Mouse (Mus musculus) embryonic facial prominence, embryonic 10.5 days (tissue): ENCODE results near the gene Slc25a31. TPM values are rescaled to one million over a fixed set of nuclear protein-coding genes. Genes with fewer than 3 reads are reported as not detected.

Experiments
- DNase-seq: peaks from one replicate; pipeline ENCODE4 v3.0.0-alpha.2; 2017; ENCODE audit warnings: low spot score
- H3K27ac ChIP-seq: fragments of 300-500 bp; sonication (generic); replicated peaks from 2 replicates; pipeline ENCODE4 v1.5.1; 2016; ENCODE audit warnings: mild to moderate bottlenecking
- H3K27me3 ChIP-seq: fragments of 300-500 bp; sonication (generic); replicated peaks from 2 replicates; pipeline ENCODE4 v1.6.1; 2016; ENCODE audit warnings: low read depth, mild to moderate bottlenecking; ENCODE audit not compliant: poor library complexity, severe bottlenecking
- H3K36me3 ChIP-seq: fragments of 300-500 bp; sonication (generic); replicated peaks from 2 replicates; pipeline ENCODE4 v1.6.1; 2016; ENCODE audit warnings: mild to moderate bottlenecking, moderate library complexity
- H3K4me1 ChIP-seq: fragments of 300-500 bp; sonication (generic); 2 replicates; pipeline ENCODE4 v1.6.1; 2016
- H3K4me3 ChIP-seq: fragments of 300-500 bp; sonication (generic); 2 replicates; pipeline ENCODE4 v1.5.1; 2016; ENCODE audit warnings: mild to moderate bottlenecking, moderate library complexity
- H3K9me3 ChIP-seq: fragments of 300-500 bp; sonication (generic); 2 replicates; pipeline ENCODE4 v1.6.1; 2016; ENCODE audit warnings: mild to moderate bottlenecking
- WGBS: fragments of 180-500 bp; shearing (Covaris S2); methylation state at CpG from one replicate; pipeline ENCODE4 v1.1.7; 2016; 5-methylcytosine and 5-hydroxymethylcytosine counted together
- polyA plus RNA-seq: library from polyadenylated mRNA; unstranded; fragments of >200 nt; fragmentation: Nextera tagmentation; extraction: Ambion mirVana; gene quantifications from 2 replicates; pipeline ENCODE4 v1.2.1, GENCODE M21; 2016

Slc25a31 gene
- polyA plus RNA-seq, 1 experiment from 2014 or later, result not detected

DNA sequence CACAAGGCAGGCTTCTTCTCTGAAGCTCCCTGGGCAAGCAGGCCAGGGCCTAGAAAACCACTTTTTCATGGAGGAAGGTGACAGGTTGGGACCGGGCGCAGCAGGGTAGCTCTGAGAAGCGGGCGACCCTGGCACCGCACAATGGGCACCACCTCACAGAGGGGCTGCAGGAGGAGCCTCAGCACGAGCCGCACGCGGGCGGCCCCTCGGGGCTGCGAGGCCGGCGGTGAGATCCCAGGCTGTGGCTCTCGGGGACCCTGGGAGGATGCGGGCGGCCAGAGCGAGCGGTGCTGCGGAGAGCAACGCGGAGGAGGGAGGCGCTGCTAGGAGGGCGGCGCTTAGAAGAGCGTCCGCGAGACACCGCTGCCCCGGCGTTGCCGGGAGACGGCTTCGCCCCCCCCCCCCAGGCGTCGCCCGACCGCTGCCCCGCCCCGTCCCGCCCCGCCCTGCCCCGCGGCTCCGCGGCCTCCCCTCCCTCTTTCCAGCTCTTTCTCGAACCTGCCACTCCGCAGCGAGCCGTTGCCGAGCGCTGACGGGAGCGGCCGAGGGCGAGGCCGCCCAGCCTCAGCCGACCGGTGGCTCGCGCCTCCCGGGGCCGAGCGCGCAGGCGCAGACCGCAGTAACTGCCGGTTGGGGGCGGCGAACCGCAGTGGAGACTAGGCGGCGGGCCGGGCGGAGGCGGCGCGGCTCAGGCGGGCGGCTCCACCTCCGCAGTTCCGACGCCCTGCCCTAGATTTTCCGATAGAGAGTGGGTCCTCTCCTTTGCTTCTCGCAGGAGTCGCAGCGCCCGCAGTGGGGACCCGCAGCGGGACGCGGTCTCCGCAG, 36.4 kb downstream of the Slc25a31 start:
- peak; percentile 93 for DNase-seq
- WGBS, result under 1% methylated on average over 90 of the region's 93 CpGs
- Histone ChIP-seq H3K4me3 (peak overlapping the region; percentile 82), H3K27ac (peak overlapping the region; percentile 88), H3K4me1 (peaks cover 22% of the 10 kb centered on the region), H3K27me3 (peaks cover 16% of the 10 kb centered on the region), H3K36me3 (no peaks in the 10 kb centered on the region), H3K9me3 (no peaks in the 10 kb centered on the region)

GRCm38 (mm10) chr3:40745661-40746547, 37.2 kb downstream of the Slc25a31 start:
- peak; percentile 8 for DNase-seq

DNA sequence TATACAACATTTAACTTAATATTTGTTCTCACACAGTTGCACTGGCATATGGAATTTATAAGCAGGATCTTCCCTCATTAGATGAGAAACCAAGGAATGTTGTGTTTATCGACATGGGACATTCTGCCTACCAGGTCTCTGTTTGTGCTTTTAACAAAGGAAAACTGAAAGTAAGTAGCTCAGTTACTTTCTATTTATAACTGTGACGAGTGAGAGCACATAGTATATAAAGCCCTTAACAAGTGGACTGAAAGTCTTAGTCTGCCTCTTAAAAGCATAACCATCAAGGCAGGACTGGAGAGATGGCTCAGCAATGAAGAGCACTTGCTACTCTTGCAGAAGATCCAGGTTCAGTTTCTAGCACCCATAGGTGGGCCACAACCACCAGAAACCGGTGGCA, 52.1 kb downstream of the Slc25a31 start:
- no peak for DNase-seq
- no peaks in the 10 kb centered on the region for H3K4me1 ChIP-seq
- H3K27ac ChIP-seq, result no peak overlapping the region
- no peaks in the 10 kb centered on the region for H3K9me3 ChIP-seq
- H3K27me3 ChIP-seq, result no peaks in the 10 kb centered on the region
- H3K36me3 ChIP-seq, result peaks cover 11% of the 10 kb centered on the region
- H3K4me3 ChIP-seq, result no peak overlapping the region
- WGBS, result 85% methylated on average over 3 of the region's 3 CpGs

More at GRCm38 (mm10) chr3:40745661-40746547, 37.2 kb downstream of the Slc25a31 start:
- no peaks in the 10 kb centered on the region for H3K9me3 ChIP-seq
- H3K4me1 ChIP-seq, result peaks cover 22% of the 10 kb centered on the region
- peak overlapping the region; percentile 88 for H3K27ac ChIP-seq
- peaks cover 16% of the 10 kb centered on the region for H3K27me3 ChIP-seq
- 4% methylated on average over 37 of the region's 37 CpGs for WGBS
- no peaks in the 10 kb centered on the region for H3K36me3 ChIP-seq
- H3K4me3 ChIP-seq, result peak overlapping the region; percentile 82

DNA sequence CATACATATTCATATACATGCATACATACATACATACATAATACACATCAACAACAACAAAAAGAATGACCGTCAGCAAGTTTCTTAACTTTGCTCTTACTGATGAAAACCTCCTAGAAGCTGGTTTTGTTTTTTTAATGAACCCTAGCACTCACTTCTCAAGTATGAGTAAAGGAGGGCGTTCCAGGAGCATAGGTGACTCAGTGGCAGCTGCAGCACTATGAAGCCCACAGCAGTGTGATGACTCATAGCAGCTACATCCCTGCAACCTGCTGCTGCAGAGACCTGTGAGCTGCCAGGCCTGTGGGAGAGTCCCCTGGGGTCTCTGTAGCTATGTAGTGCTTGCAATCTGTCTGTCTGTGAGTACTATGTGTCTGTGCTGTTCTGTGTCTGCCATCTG, 52.7 kb downstream of the Slc25a31 start:
- no peaks in the 10 kb centered on the region for H3K27me3 ChIP-seq
- DNase-seq, result no peak
- no peak overlapping the region for H3K27ac ChIP-seq
- H3K36me3 ChIP-seq, result peaks cover 15% of the 10 kb centered on the region
- no peak overlapping the region for H3K4me3 ChIP-seq
- H3K9me3 ChIP-seq, result no peaks in the 10 kb centered on the region
- 90% methylated on average over 2 of the region's 2 CpGs for WGBS
- H3K4me1 ChIP-seq, result no peaks in the 10 kb centered on the region

Other genes starting within 250 kb of the Slc25a31 start
- 6.0 and 6.3 TPM in 2 replicates for gene Intu, start 177.6 kb upstream of the Slc25a31 start, polyA plus RNA-seq
- 20.9 and 27.8 TPM in 2 replicates for gene Hspa4l, start 35.6 kb downstream of the Slc25a31 start, polyA plus RNA-seq
- gene Plk4, start 91.2 kb downstream of the Slc25a31 start, polyA plus RNA-seq, result 83.9 and 84.1 TPM in 2 replicates
- gene Mfsd8, start 138.0 kb downstream of the Slc25a31 start, polyA plus RNA-seq, result 6.2 TPM in 2 replicates
- 4.7 and 6.0 TPM in 2 replicates for gene Abhd18, start 138.1 kb downstream of the Slc25a31 start, polyA plus RNA-seq
- gene 1700034I23Rik, start 193.7 kb downstream of the Slc25a31 start, polyA plus RNA-seq, result 0.07 and 0.20 TPM in 2 replicates
- gene Larp1b, start 241.0 kb downstream of the Slc25a31 start, polyA plus RNA-seq, result 0.87 and 1.7 TPM in 2 replicates